Mouse (Mus musculus) telencephalon, adult 2 months (tissue): Measurements from ENCODE around the gene Olfr613.
"Not testable (repeated sequence)": the region's sequence is repeated elsewhere in the genome, so short reads cannot be mapped to it uniquely, and the experiment has no call there.

ENCODE experiments used
- DNase-seq: peaks from one replicate; pipeline ENCODE4 v3.0.0-alpha.2; 2011; ENCODE audit warnings: low read depth, low spot score

Olfr613 gene

DNA sequence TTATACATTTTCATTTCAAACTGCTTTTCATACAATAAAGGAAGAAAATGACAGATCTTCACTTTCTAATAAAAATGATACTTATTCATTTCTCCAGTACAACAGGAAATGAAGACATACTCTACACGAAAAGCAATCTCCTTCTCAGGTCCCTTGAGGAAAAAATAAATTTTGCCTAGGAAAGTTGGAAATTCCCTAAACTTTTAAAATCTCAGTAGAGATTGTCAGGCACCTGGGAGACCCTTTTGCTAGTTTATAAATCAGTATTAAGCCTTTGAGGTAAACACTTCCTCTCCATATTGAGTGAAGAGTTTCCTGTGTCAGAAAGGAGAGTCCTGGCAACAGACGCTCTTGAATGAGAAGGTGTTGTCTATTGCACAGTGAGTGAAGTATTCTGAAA is at the start of gene Olfr613:
Olfr613 (plus strand) TSS at position 301 of the 400 bp plus-strand sequence.
- no peak for DNase-seq

DNA sequence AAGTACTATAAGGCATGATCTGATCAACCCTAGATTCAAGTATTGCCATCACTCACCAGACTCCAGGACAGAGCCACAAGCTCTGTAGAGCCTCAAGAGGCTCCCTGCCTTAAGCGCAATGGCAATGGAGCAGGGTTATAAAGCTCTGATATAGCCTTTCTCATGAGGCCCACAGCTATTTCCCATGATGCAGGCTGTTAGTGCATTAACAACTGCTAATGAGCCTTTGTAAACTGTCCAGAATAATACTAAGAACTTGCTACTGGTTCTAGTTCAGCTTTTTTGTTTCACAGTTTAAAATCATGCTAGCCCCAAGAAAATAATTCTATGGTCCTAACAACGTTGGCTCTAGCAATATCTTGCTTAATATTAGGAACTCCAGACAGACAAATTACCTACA is 35.9 kb upstream of the Olfr613 start, which contains the start of gene Olfr610:
Olfr610 (minus strand) TSS at position 101 of the 400 bp plus-strand sequence.
- DNase-seq: no peak

DNA sequence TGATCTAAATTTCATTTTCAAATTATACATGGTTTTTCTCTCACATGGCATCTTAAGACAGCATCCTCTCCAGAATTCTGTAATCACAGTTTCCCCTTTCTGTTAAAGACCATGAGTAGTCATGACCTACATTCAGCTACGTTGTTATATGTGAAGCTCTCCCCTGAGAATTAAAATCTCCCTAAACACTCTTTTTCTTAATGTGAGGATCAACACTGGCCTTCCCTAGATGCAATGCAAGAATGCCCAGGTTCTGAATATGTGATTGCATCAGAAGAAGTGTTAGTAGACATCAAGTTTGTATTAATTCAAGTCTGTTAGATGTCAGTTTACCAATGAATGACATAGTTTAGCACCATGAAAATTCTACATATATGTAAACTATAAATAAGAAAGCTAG is 27.1 kb upstream of the Olfr613 start, which contains the start of gene Olfr611:
Olfr611 (minus strand) TSS at position 101 of the 400 bp plus-strand sequence.
- not testable (repeated sequence) for DNase-seq

- not testable (repeated sequence) for DNase-seq
Measured at GRCm38 (mm10) chr7:103542617-103543016, 5.3 kb upstream of the Olfr613 start, which contains the start of gene Olfr612. TSS of gene Olfr612 (minus strand) at chr7:103542717.

- DNase-seq: no peak
Measured at GRCm38 (mm10) chr7:103555779-103556178, 7.9 kb downstream of the Olfr613 start, which contains the start of gene Olfr615. TSS of gene Olfr615 (plus strand) at chr7:103556079.

DNA sequence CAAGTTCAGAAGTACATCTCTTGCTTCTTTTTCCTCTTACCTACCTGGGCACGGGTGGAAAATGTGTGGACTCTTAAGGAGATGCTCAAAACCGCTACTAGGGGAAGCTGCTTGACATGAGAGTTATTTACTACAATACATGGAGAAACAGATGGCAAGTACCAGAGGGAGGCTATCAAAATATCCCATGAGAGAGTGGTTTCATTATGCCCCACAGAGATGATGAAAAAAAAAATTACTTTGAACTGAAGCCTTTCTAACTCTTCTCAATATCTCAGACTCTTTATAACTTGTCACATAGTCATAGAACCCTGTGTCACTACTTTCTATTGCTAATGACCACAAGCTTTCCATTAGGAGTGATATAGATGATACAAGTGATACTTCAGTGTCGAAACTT is 21.2 kb downstream of the Olfr613 start, which contains the start of gene Olfr616:
Olfr616 (minus strand) TSS at position 101 of the 400 bp plus-strand sequence.
- no peak for DNase-seq

GRCm38 (mm10) chr7:103572761-103573160 is 24.9 kb downstream of the Olfr613 start, which contains the start of gene Olfr617:
TSS of gene Olfr617 (plus strand) at chr7:103573061.
- no peak for DNase-seq

DNA sequence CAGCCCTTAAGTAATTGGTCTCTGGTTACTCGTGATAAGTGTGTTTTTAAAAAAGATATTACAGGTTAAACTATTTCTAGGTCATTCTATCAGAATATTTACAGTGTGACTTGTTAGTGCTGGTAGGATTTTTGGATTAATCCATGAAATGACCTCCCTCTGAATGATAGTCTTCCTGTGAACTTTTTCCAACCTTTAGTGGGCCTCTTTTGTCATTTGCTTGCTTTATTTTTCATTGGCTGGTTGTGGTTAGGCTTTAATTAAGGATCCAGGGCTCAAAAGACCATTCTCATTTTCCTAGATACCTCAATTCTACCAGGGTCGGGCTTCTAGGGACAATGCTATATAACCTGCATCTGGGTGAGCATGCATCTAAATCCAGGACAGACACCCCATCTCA is 41.9 kb downstream of the Olfr613 start, which contains the start of gene Olfr618:
Olfr618 (plus strand) TSS at position 301 of the 400 bp plus-strand sequence.
- DNase-seq: no peak

GRCm38 (mm10) chr7:103600275-103600674 is 52.4 kb downstream of the Olfr613 start, which contains the start of gene Olfr619:
TSS of gene Olfr619 (plus strand) at chr7:103600575.
- DNase-seq: no peak
